Mouse (Mus musculus) liver, postnatal 0 days (tissue): Measurements from ENCODE around the gene Fam171a1.

Experiments
- CTCF ChIP-seq: sonication (generic); IDR thresholded peaks from 2 replicates; pipeline ENCODE4 v1.5.1; 2016; ENCODE audit warnings: antibody characterized with exemption, low read depth
- EP300 ChIP-seq: IDR thresholded peaks from 2 replicates; pipeline ENCODE4 v1.6.1; 2016; ENCODE audit warnings: antibody characterized with exemption, low read depth, mild to moderate bottlenecking

DNA sequence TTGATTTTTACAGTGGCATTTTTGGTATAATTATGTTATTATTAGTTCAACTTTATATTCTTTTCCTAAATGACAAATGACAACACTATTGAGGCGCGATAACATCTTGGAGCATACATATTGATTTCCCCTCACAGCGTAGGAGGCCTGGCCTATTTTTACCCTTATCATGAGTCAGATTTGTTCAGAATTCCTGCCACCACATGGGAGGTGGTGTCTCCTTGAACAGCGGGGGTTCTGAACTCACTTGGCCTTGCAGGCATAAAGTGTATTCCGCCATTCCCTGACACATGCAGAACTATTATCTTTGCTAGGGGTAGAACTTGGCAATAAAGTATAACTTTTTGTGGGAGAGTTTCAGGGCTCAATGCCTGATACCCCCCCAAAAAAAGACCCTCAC is 30.3 kb downstream of the Fam171a1 start:
- TF ChIP-seq CTCF (no peak), EP300 (no peak)
